ENCODE assay signal across 8 mouse cellular contexts in genomic region chr1:90202207-90202978, GRCm38 (mm10). TPM values are rescaled to one million over a fixed set of nuclear protein-coding genes. Genes with fewer than 3 reads are reported as not detected.
DNase-seq lines count a peak whose midpoint lies in the region; ATAC-seq and TF ChIP-seq lines count a peak whose summit lies in the region.

No protein-coding gene starts in this region.

- TF ChIP-seq CTCF in brain, embryonic 14.5 days (IDR thresholded peaks at IDR 0.05; ENCODE audit: borderline replicate concordance, extremely low read depth, insufficient read depth, insufficient read length): no peak
- peak; percentile 63 for TF ChIP-seq CTCF in kidney, postnatal 0 days (IDR thresholded peaks at IDR 0.05; ENCODE audit: low read depth)

- H3K9me3 ChIP-seq in ES-E14 (ENCODE audit: control insufficient read depth, insufficient read depth, low read depth, low read length): no peaks in the 10 kb centered on the region
- no peaks in the 10 kb centered on the region; the same call in 1 of the 2 replicates for H3K9me3 ChIP-seq in forebrain, embryonic 11.5 days (ENCODE audit: control insufficient read depth, low read length)
- H3K9me3 ChIP-seq in heart, embryonic 15.5 days (replicated peaks): no peaks in the 10 kb centered on the region
- no peaks in the 10 kb centered on the region; the same call in 1 of the 2 replicates for H3K9me3 ChIP-seq in kidney, postnatal 0 days (replicated peaks; ENCODE audit: low read length)
- no peaks in the 10 kb centered on the region for H3K9me3 ChIP-seq in lung, embryonic 16.5 days (ENCODE audit: control insufficient read depth, low read length)

- 2% methylated on average over 23 of the region's 23 CpGs for WGBS in forebrain, embryonic 11.5 days
- WGBS in heart, embryonic 15.5 days: 14% methylated on average over 23 of the region's 23 CpGs
- WGBS in kidney, postnatal 0 days: 23% methylated on average over 23 of the region's 23 CpGs
- 20% methylated on average over 23 of the region's 23 CpGs for WGBS in lung, embryonic 16.5 days

- H3K9ac ChIP-seq in ES-E14 (ENCODE audit: insufficient read depth, low read depth, low read length, poor library complexity, severe bottlenecking): no peak overlapping the region
- H3K9ac ChIP-seq in forebrain, embryonic 11.5 days (ENCODE audit: low read length): peak overlapping the region; percentile 30; the same call in 1 of the 2 replicates
- H3K9ac ChIP-seq in heart, embryonic 15.5 days: 0 out of 2 replicates have a peak overlapping the region, but pooled peaks have one; percentile 22
- no peak overlapping the region for H3K9ac ChIP-seq in kidney, postnatal 0 days (ENCODE audit: low read depth, low read length)
- H3K9ac ChIP-seq in lung, embryonic 16.5 days (ENCODE audit: low read length): no peak overlapping the region; the same call in 1 of the 2 replicates

- peak overlapping the region; percentile 79; the same call in 1 of the 2 replicates for H3K27ac ChIP-seq in ES-E14 (ENCODE audit: insufficient read depth, low read depth, low read length, poor library complexity, severe bottlenecking)
- H3K27ac ChIP-seq in forebrain, embryonic 11.5 days (ENCODE audit: low read depth, low read length): no peak overlapping the region
- peak overlapping the region; percentile 15; the same call in 1 of the 2 replicates for H3K27ac ChIP-seq in heart, embryonic 15.5 days
- H3K27ac ChIP-seq in kidney, postnatal 0 days: no peak overlapping the region
- H3K27ac ChIP-seq in lung, embryonic 16.5 days (ENCODE audit: low read length): no peak overlapping the region

- DNase-seq in ES-E14 (ENCODE audit: low read depth, low spot score): peak; percentile 99
- peak; percentile 86 for DNase-seq in brain, embryonic 14.5 days (ENCODE audit: low read depth)
- DNase-seq in forebrain, embryonic 11.5 days (ENCODE audit: low spot score): peak; percentile 78
- peak; percentile 66 for DNase-seq in kidney, postnatal 0 days (ENCODE audit: low spot score)
- peak; percentile 11 for DNase-seq in retina, postnatal 7 days (ENCODE audit: low read depth, low spot score)

- H3K36me3 ChIP-seq in ES-E14 (ENCODE audit: control insufficient read depth, insufficient read depth, low read length, poor library complexity, severe bottlenecking): no peaks in the 10 kb centered on the region
- H3K36me3 ChIP-seq in forebrain, embryonic 11.5 days (ENCODE audit: control insufficient read depth, insufficient read depth, low read length): no peaks in the 10 kb centered on the region
- H3K36me3 ChIP-seq in heart, embryonic 15.5 days: no peaks in the 10 kb centered on the region
- no peaks in the 10 kb centered on the region for H3K36me3 ChIP-seq in kidney, postnatal 0 days (ENCODE audit: insufficient read depth, low read length)
- H3K36me3 ChIP-seq in lung, embryonic 16.5 days (ENCODE audit: control insufficient read depth, insufficient read depth, low read length): no peaks in the 10 kb centered on the region

- H3K27me3 ChIP-seq in forebrain, embryonic 11.5 days (ENCODE audit: control insufficient read depth, insufficient read depth, low read length): peaks cover 3% of the 10 kb centered on the region; the same call in 1 of the 2 replicates
- peaks cover 30% of the 10 kb centered on the region for H3K27me3 ChIP-seq in heart, embryonic 15.5 days
- no peaks in the 10 kb centered on the region for H3K27me3 ChIP-seq in kidney, postnatal 0 days (ENCODE audit: insufficient read depth, low read length)
- peaks cover 11% of the 10 kb centered on the region for H3K27me3 ChIP-seq in lung, embryonic 16.5 days (ENCODE audit: control insufficient read depth, insufficient read depth, low read depth, low read length)

- H3K4me3 ChIP-seq in ES-E14 (ENCODE audit: insufficient read depth in 1 of 2, low read depth in 1 of 2, low read length in 2 of 2, poor library complexity in 1 of 2, severe bottlenecking in 1 of 2): peak overlapping the region; percentile 29 to 58
- H3K4me3 ChIP-seq in forebrain, embryonic 11.5 days (ENCODE audit: low read depth, low read length): no peak overlapping the region
- H3K4me3 ChIP-seq in heart, embryonic 15.5 days: peak overlapping the region; percentile 5; the same call in 1 of the 2 replicates
- H3K4me3 ChIP-seq in kidney, postnatal 0 days (replicated peaks; ENCODE audit: low read depth, low read length): no peak overlapping the region
- no peak overlapping the region for H3K4me3 ChIP-seq in lung, embryonic 16.5 days (ENCODE audit: low read length)

- in situ Hi-C loops in ES-E14 (cut with MboI; ENCODE audit: low sequenced_read_pairs in 2 of 2, unreplicated experiment in 2 of 2): no loop called here

- ATAC-seq in forebrain, embryonic 11.5 days (replicated peaks; ENCODE audit: low FRiP score): peak; percentile 36
- ATAC-seq in heart, embryonic 15.5 days (replicated peaks; ENCODE audit: insufficient number of reproducible peaks, insufficient read depth, low FRiP score, low read depth): peak; percentile 63
- ATAC-seq in kidney, postnatal 0 days (replicated peaks; ENCODE audit: low FRiP score, low read depth): peak; percentile 40
- ATAC-seq in lung, embryonic 16.5 days (ENCODE audit: low read depth): peak; percentile 29
- ATAC-seq in inflammation-experienced regulatory T-cells, adult 6 months: no peak

- H3K4me1 ChIP-seq in ES-E14 (ENCODE audit: control insufficient read depth in 2 of 2, insufficient read depth in 2 of 2, low read length in 2 of 2, poor library complexity in 1 of 2): peaks cover 3 to 11% of the 10 kb centered on the region in 2 experiments; a peak in 3 of 4 replicates
- H3K4me1 ChIP-seq in forebrain, embryonic 11.5 days (replicated peaks; ENCODE audit: control insufficient read depth, insufficient read depth, low read length): peaks cover 29% of the 10 kb centered on the region
- peaks cover 34% of the 10 kb centered on the region for H3K4me1 ChIP-seq in heart, embryonic 15.5 days (replicated peaks)
- peaks cover 15% of the 10 kb centered on the region for H3K4me1 ChIP-seq in kidney, postnatal 0 days (replicated peaks; ENCODE audit: insufficient read depth, low read length)
- H3K4me1 ChIP-seq in lung, embryonic 16.5 days (replicated peaks; ENCODE audit: control insufficient read depth, insufficient read depth, low read length): peaks cover 14% of the 10 kb centered on the region

- H3K4me2 ChIP-seq in forebrain, embryonic 11.5 days (ENCODE audit: low read depth, low read length, severe bottlenecking): peak overlapping the region; percentile 22; the same call in 1 of the 2 replicates
- H3K4me2 ChIP-seq in heart, embryonic 15.5 days: peak overlapping the region; percentile 69
- peak overlapping the region; percentile 60 for H3K4me2 ChIP-seq in kidney, postnatal 0 days (ENCODE audit: low read length)
- peak overlapping the region; percentile 26 for H3K4me2 ChIP-seq in lung, embryonic 16.5 days (ENCODE audit: low read depth, low read length)

- no peak for TF ChIP-seq POLR2A in brain, embryonic 14.5 days (IDR thresholded peaks at IDR 0.05; ENCODE audit: borderline replicate concordance, extremely low read depth, insufficient read depth, insufficient read length, poor library complexity, severe bottlenecking)

TF ChIP-seq in ES-E14, 5 proteins besides CTCF, POLR2A, EP300 and RAD21:
- no peak for TF ChIP-seq HCFC1 (IDR thresholded peaks at IDR 0.05; ENCODE audit: borderline replicate concordance, insufficient read depth, low read length)
- no peak for TF ChIP-seq ZNF384 (IDR thresholded peaks at IDR 0.05; ENCODE audit: low read depth, low read length)
- TF ChIP-seq CHD2 (IDR thresholded peaks at IDR 0.05; ENCODE audit: low read depth, low read length): no peak
- TF ChIP-seq MAFK (IDR thresholded peaks at IDR 0.05; ENCODE audit: insufficient read depth, low read depth, low read length): no peak
- TF ChIP-seq ZC3H11A (IDR thresholded peaks at IDR 0.05; ENCODE audit: borderline replicate concordance, low read depth, low read length): no peak

RNA-seq across cellular contexts. Expression of gene Ackr3, which starts 1.4 kb away (rescaled TPM):
- 2.2 and 3.8 TPM in 2 replicates for total RNA-seq in ES-E14 (2012; rRNA removed)
- 37.6 and 76.2 TPM in 2 replicates for polyA plus RNA-seq in brain, embryonic 14.5 days (2012; rRNA removed)
- polyA plus RNA-seq in forebrain, embryonic 11.5 days (2014; fragmentation: Nextera tagmentation; extraction: Ambion mirVana): 31.2 and 31.9 TPM in 2 replicates
- 26.9 and 29.0 TPM in 2 replicates for polyA plus RNA-seq in heart, embryonic 15.5 days (2015; fragmentation: Nextera tagmentation; extraction: Ambion mirVana)
- 52.2 and 52.6 TPM in 2 replicates for polyA plus RNA-seq in kidney, postnatal 0 days (2015; fragmentation: Nextera tagmentation; extraction: Ambion mirVana)
- 27.4 and 27.6 TPM in 2 replicates for polyA plus RNA-seq in lung, embryonic 16.5 days (2015; fragmentation: Nextera tagmentation; extraction: Ambion mirVana)
- under 1 TPM in 1 of 3 experiments, not detected in 2; 0.54 TPM for polyA plus RNA-seq in inflammation-experienced regulatory T-cells, adult 6 months (2017; shearing (Covaris generic))

RNA-seq across cellular contexts. Expression of gene Iqca, which starts 49.2 kb away (rescaled TPM):
- total RNA-seq in ES-E14 (2012; rRNA removed): 0.21 and 0.27 TPM in 2 replicates
- 0.39 and 0.52 TPM in 2 replicates for polyA plus RNA-seq in brain, embryonic 14.5 days (2012; rRNA removed)
- polyA plus RNA-seq in forebrain, embryonic 11.5 days (2014; fragmentation: Nextera tagmentation; extraction: Ambion mirVana): 0.29 and 0.36 TPM in 2 replicates
- polyA plus RNA-seq in heart, embryonic 15.5 days (2015; fragmentation: Nextera tagmentation; extraction: Ambion mirVana): 0.15 TPM in 1 of 2 replicates, not detected in the other
- 0.09 TPM in 1 of 2 replicates, not detected in the other for polyA plus RNA-seq in kidney, postnatal 0 days (2015; fragmentation: Nextera tagmentation; extraction: Ambion mirVana)
- polyA plus RNA-seq in lung, embryonic 16.5 days (2015; fragmentation: Nextera tagmentation; extraction: Ambion mirVana): 2.1 and 2.9 TPM in 2 replicates
- not detected for polyA plus RNA-seq in inflammation-experienced regulatory T-cells, adult 6 months (2017; shearing (Covaris generic))

Comparison
In these comparisons a context has a peak if more than half of its experiments do, and no peak if none do; other contexts are left out.
1. DNase-seq: peak in every context shown above with its lines; median percentile 99 in ES-E14; 86 in brain, embryonic 14.5 days; 78 in forebrain, embryonic 11.5 days; 66 in kidney, postnatal 0 days; 11 in retina, postnatal 7 days.
2. H3K27ac ChIP-seq: peak in ES-E14 (single experiment) and heart, embryonic 15.5 days (single experiment); none in forebrain, embryonic 11.5 days (single experiment), kidney, postnatal 0 days (single experiment) and lung, embryonic 16.5 days (single experiment).
3. H3K4me3 ChIP-seq: peak in ES-E14 (2 of 2) and heart, embryonic 15.5 days (single experiment); none in forebrain, embryonic 11.5 days (single experiment), kidney, postnatal 0 days (single experiment) and lung, embryonic 16.5 days (single experiment).
4. H3K9ac ChIP-seq: peak in forebrain, embryonic 11.5 days (single experiment) and heart, embryonic 15.5 days (single experiment); none in ES-E14 (single experiment), kidney, postnatal 0 days (single experiment) and lung, embryonic 16.5 days (single experiment).
5. RNA of gene Ackr3, which starts 1.4 kb away (polyA plus RNA-seq): 52.2 to 52.6 TPM in kidney, postnatal 0 days, 37.6 to 76.2 TPM in brain, embryonic 14.5 days, 31.2 to 31.9 TPM in forebrain, embryonic 11.5 days, 27.4 to 27.6 TPM in lung, embryonic 16.5 days and 26.9 to 29.0 TPM in heart, embryonic 15.5 days; 0.54 TPM in inflammation-experienced regulatory T-cells, adult 6 months; every median in the first group is over 10 times any median in the second.
6. Peak in every context shown above with its lines, with median percentiles within 50 percentile points of each other: H3K4me2 ChIP-seq.